Mouse (Mus musculus) common myeloid progenitor, adult 5-6 weeks (primary cell): ENCODE data around the gene Aldh3b2. TPM values are rescaled to one million over a fixed set of nuclear protein-coding genes. Genes with fewer than 3 reads are reported as not detected.
A peak's percentile ranks its signal among the peaks of the same experiment; 100 is the strongest.

Experiments used
- ATAC-seq: replicated peaks from 2 replicates; pipeline ENCODE4 v1.8.0; 2016; ENCODE audit warnings: low read depth, mild to moderate bottlenecking, moderate TSS enrichment, inconsistent platforms; ENCODE audit not compliant: poor library complexity, severe bottlenecking
- total RNA-seq: library from RNA; stranded (forward); fragments of 200-1000, 187-1606 nt; gene quantifications from 2 replicates; pipeline ENCODE4 v1.2.3, GENCODE M21; 2017

Gene Aldh3b2
- total RNA-seq, 1 experiment from 2014 or later: 0.59 TPM

GRCm38 (mm10) chr19:4003112-4003511 is 31.0 kb downstream of the Aldh3b2 start, which contains the start of gene Doc2g:
Gene Doc2g, plus strand, starts transcription at chr19:4003313.
- no peak for ATAC-seq

- no peak for ATAC-seq
Measured at GRCm38 (mm10) chr19:4003641-4004040, 31.5 kb downstream of the Aldh3b2 start.

GRCm38 (mm10) chr19:4004331-4004730 is 32.2 kb downstream of the Aldh3b2 start:
- ATAC-seq: no peak

- no peak for ATAC-seq
Measured at GRCm38 (mm10) chr19:4005091-4005490, 33.0 kb downstream of the Aldh3b2 start.

GRCm38 (mm10) chr19:4005971-4006370 is 33.8 kb downstream of the Aldh3b2 start:
- ATAC-seq: no peak

GRCm38 (mm10) chr19:4011086-4011485 is 39.0 kb downstream of the Aldh3b2 start:
- no peak for ATAC-seq

- peak; percentile 98 for ATAC-seq
Measured at GRCm38 (mm10) chr19:4012432-4013022, 40.4 kb downstream of the Aldh3b2 start, which contains the start of gene Ndufv1. Gene Ndufv1, minus strand, starts transcription at chr19:4012806.

- ATAC-seq: peak; percentile 9; the same call in 1 of the 2 replicates
Measured at GRCm38 (mm10) chr19:4013066-4013465, 40.9 kb downstream of the Aldh3b2 start.

GRCm38 (mm10) chr19:4014802-4015201 is 42.7 kb downstream of the Aldh3b2 start:
- no peak for ATAC-seq

GRCm38 (mm10) chr19:4015635-4016034 is 43.5 kb downstream of the Aldh3b2 start:
- ATAC-seq: no peak

GRCm38 (mm10) chr19:4017921-4018587 is 45.9 kb downstream of the Aldh3b2 start:
- no peak for ATAC-seq

- peak; percentile 96 for ATAC-seq
Measured at GRCm38 (mm10) chr19:4018743-4019583, 46.8 kb downstream of the Aldh3b2 start.

- no peak for ATAC-seq
Measured at GRCm38 (mm10) chr19:4023185-4023584, 51.1 kb downstream of the Aldh3b2 start.

GRCm38 (mm10) chr19:4027576-4027975 is 55.4 kb downstream of the Aldh3b2 start:
- ATAC-seq: no peak

Other genes with a start within 250 kb of the Aldh3b2 start
- gene Kmt5b, start 204.9 kb upstream of the Aldh3b2 start, total RNA-seq: 36.5 and 51.6 TPM in 2 replicates
- 30.9 and 46.5 TPM in 2 replicates for gene Chka, start 120.6 kb upstream of the Aldh3b2 start, total RNA-seq
- 37.0 and 49.2 TPM in 2 replicates for gene Tcirg1, start 65.2 kb upstream of the Aldh3b2 start, total RNA-seq
- gene Ndufs8, start 59.6 kb upstream of the Aldh3b2 start, total RNA-seq: 79.4 and 83.5 TPM in 2 replicates
- 1.6 and 3.2 TPM in 2 replicates for gene Aldh3b1, start 42.5 kb upstream of the Aldh3b2 start, total RNA-seq
- 83.0 and 99.7 TPM in 2 replicates for gene Unc93b1, start 37.1 kb upstream of the Aldh3b2 start, total RNA-seq
- gene Aldh3b3, start 13.7 kb upstream of the Aldh3b2 start, total RNA-seq: 0.41 TPM in 1 of 2 replicates, not detected in the other
- gene Acy3, start 14.2 kb downstream of the Aldh3b2 start, total RNA-seq: 2.1 and 5.4 TPM in 2 replicates
- not detected in 2 replicates for gene Tbx10, start 20.4 kb downstream of the Aldh3b2 start, total RNA-seq
- 7.9 and 22.1 TPM in 2 replicates for gene Nudt8, start 28.3 kb downstream of the Aldh3b2 start, total RNA-seq
- gene Gm49405, start 28.3 kb downstream of the Aldh3b2 start, total RNA-seq: 0.10 and 1.4 TPM in 2 replicates
- gene Doc2g, start 31.0 kb downstream of the Aldh3b2 start, total RNA-seq: 0.41 and 3.6 TPM in 2 replicates
- 199 and 200 TPM in 2 replicates for gene Ndufv1, start 40.5 kb downstream of the Aldh3b2 start, total RNA-seq
- gene Gstp1, start 65.7 kb downstream of the Aldh3b2 start, total RNA-seq: 82.5 and 95.6 TPM in 2 replicates
- gene Gstp2, start 73.7 kb downstream of the Aldh3b2 start, total RNA-seq: 0.69 and 8.6 TPM in 2 replicates
- gene Gstp3, start 87.2 kb downstream of the Aldh3b2 start, total RNA-seq: 8.7 and 10.7 TPM in 2 replicates
- gene Cabp2, start 109.2 kb downstream of the Aldh3b2 start, total RNA-seq: not detected in 2 replicates
- 20.3 and 22.3 TPM in 2 replicates for gene Cdk2ap2, start 124.9 kb downstream of the Aldh3b2 start, total RNA-seq
- gene Pitpnm1, start 127.7 kb downstream of the Aldh3b2 start, total RNA-seq: 8.6 and 9.0 TPM in 2 replicates
- 20.6 and 55.9 TPM in 2 replicates for gene Aip, start 153.5 kb downstream of the Aldh3b2 start, total RNA-seq
- gene Gpr152, start 167.5 kb downstream of the Aldh3b2 start, total RNA-seq: not detected in 2 replicates
- not detected in 2 replicates for gene Cabp4, start 171.7 kb downstream of the Aldh3b2 start, total RNA-seq
- gene Coro1b, start 176.3 kb downstream of the Aldh3b2 start, total RNA-seq: 90.1 and 104 TPM in 2 replicates
- gene Ptprcap, start 181.3 kb downstream of the Aldh3b2 start, total RNA-seq: 140 and 184 TPM in 2 replicates
- 15.9 and 16.4 TPM in 2 replicates for gene Rps6kb2, start 191.0 kb downstream of the Aldh3b2 start, total RNA-seq
- 3.4 and 3.5 TPM in 2 replicates for gene Carns1, start 203.2 kb downstream of the Aldh3b2 start, total RNA-seq
- gene Tbc1d10c, start 219.0 kb downstream of the Aldh3b2 start, total RNA-seq: 25.8 and 34.7 TPM in 2 replicates
- gene Ppp1ca, start 219.7 kb downstream of the Aldh3b2 start, total RNA-seq: 450 and 486 TPM in 2 replicates
- 10.7 and 20.5 TPM in 2 replicates for gene Rad9a, start 229.3 kb downstream of the Aldh3b2 start, total RNA-seq
- gene Clcf1, start 241.9 kb downstream of the Aldh3b2 start, total RNA-seq: 2.0 and 5.0 TPM in 2 replicates
- not detected in 2 replicates for gene AC109138.7, start 242.0 kb downstream of the Aldh3b2 start, total RNA-seq